In genomic region chr3:105960700-105961099, GRCm38 (mm10) we compare ENCODE assay signal across 9 mouse cellular contexts. TPM values are rescaled to one million over a fixed set of nuclear protein-coding genes. Genes with fewer than 3 reads are reported as not detected.
DNase-seq lines count a peak whose midpoint lies in the region; ATAC-seq lines count a peak whose summit lies in the region.
"Had no signal": no experiment of that assay in that cellular context is flagged by ENCODE, and none has a peak within 500 bp of the region (broad histone marks: within the 10 kb centered on the region; RNA-seq: fewer than 3 reads in every experiment).

No protein-coding gene starts in this region.

- H3K4me2 ChIP-seq in intestine, embryonic 16.5 days (ENCODE audit: low read depth, low read length), result no peak overlapping the region; the same call in 1 of the 2 replicates
- peak overlapping the region; percentile 87 for H3K4me2 ChIP-seq in midbrain, embryonic 16.5 days (ENCODE audit: low read length)

- 96% methylated on average over 2 of the region's 2 CpGs for WGBS in intestine, embryonic 16.5 days
- WGBS in midbrain, embryonic 16.5 days, result 95% methylated on average over 2 of the region's 2 CpGs

- no peak overlapping the region for H3K9ac ChIP-seq in intestine, embryonic 16.5 days (ENCODE audit: low read depth, low read length)
- H3K9ac ChIP-seq in midbrain, embryonic 16.5 days (ENCODE audit: low read depth, low read length), result no peak overlapping the region

- H3K27me3 ChIP-seq in intestine, embryonic 16.5 days (replicated peaks; ENCODE audit: control insufficient read depth, insufficient read depth, low read length), result no peaks in the 10 kb centered on the region
- no peaks in the 10 kb centered on the region for H3K27me3 ChIP-seq in midbrain, embryonic 16.5 days (ENCODE audit: control insufficient read depth, insufficient read depth, low read depth, low read length)

- H3K9me3 ChIP-seq in intestine, embryonic 16.5 days (ENCODE audit: control insufficient read depth, low read length), result no peaks in the 10 kb centered on the region
- no peaks in the 10 kb centered on the region for H3K9me3 ChIP-seq in midbrain, embryonic 16.5 days (replicated peaks; ENCODE audit: control insufficient read depth, low read length, poor library complexity, severe bottlenecking)

- peak; percentile 20 for DNase-seq in cerebellum, adult 9-11 months
- DNase-seq in cerebellum, adult 8-10 months, result no peak
- peak; percentile 4 for DNase-seq in 3134 (ENCODE audit: extremely low read depth, insufficient read length, low spot score)
- DNase-seq in embryo, embryonic 11 days, result peak; percentile 25
- no peak for DNase-seq in right cerebral cortex, postnatal 14 days

- H3K27ac ChIP-seq in intestine, embryonic 16.5 days (ENCODE audit: low read length), result no peak overlapping the region
- no peak overlapping the region for H3K27ac ChIP-seq in midbrain, embryonic 16.5 days (ENCODE audit: low read length)
- H3K27ac ChIP-seq: macrophage had no signal

- peaks cover 19% of the 10 kb centered on the region for H3K36me3 ChIP-seq in intestine, embryonic 16.5 days (ENCODE audit: control insufficient read depth, insufficient read depth, low read length)
- peaks cover 18% of the 10 kb centered on the region for H3K36me3 ChIP-seq in midbrain, embryonic 16.5 days (ENCODE audit: control insufficient read depth, insufficient read depth, low read length)

- H3K4me3 ChIP-seq in intestine, embryonic 16.5 days (ENCODE audit: low read length), result peak overlapping the region; percentile 92; the same call in 1 of the 2 replicates
- H3K4me3 ChIP-seq in midbrain, embryonic 16.5 days (ENCODE audit: low read depth, low read length), result no peak overlapping the region

- no peak for ATAC-seq in intestine, embryonic 16.5 days
- ATAC-seq in midbrain, embryonic 16.5 days, result no peak
- no peak for ATAC-seq in cerebellum, adult (ENCODE audit: insufficient number of reproducible peaks, low FRiP score, low TSS enrichment)

- peaks cover 14% of the 10 kb centered on the region for H3K4me1 ChIP-seq in intestine, embryonic 16.5 days (ENCODE audit: control insufficient read depth, insufficient read depth, low read length)
- peaks cover 31% of the 10 kb centered on the region for H3K4me1 ChIP-seq in midbrain, embryonic 16.5 days (ENCODE audit: control insufficient read depth, insufficient read depth, low read length)

RNA-seq across cellular contexts. Expression of gene Atp5f1, which starts 0.8 kb away (rescaled TPM):
- 672 and 703 TPM in 2 replicates for polyA plus RNA-seq in intestine, embryonic 16.5 days (2015; fragmentation: Nextera tagmentation; extraction: Ambion mirVana)
- 543 and 547 TPM in 2 replicates for polyA plus RNA-seq in midbrain, embryonic 16.5 days (2015; fragmentation: Nextera tagmentation; extraction: Ambion mirVana)

RNA-seq across cellular contexts. Expression of gene Wdr77, which starts 1.5 kb away (rescaled TPM):
- 106 and 118 TPM in 2 replicates for polyA plus RNA-seq in intestine, embryonic 16.5 days (2015; fragmentation: Nextera tagmentation; extraction: Ambion mirVana)
- polyA plus RNA-seq in midbrain, embryonic 16.5 days (2015; fragmentation: Nextera tagmentation; extraction: Ambion mirVana), result 89.7 and 90.9 TPM in 2 replicates

RNA-seq across cellular contexts. Expression of gene Ovgp1, which starts 12.8 kb away (rescaled TPM):
- polyA plus RNA-seq in intestine, embryonic 16.5 days (2015; fragmentation: Nextera tagmentation; extraction: Ambion mirVana), result 0.62 and 0.80 TPM in 2 replicates
- 3.8 and 5.8 TPM in 2 replicates for polyA plus RNA-seq in midbrain, embryonic 16.5 days (2015; fragmentation: Nextera tagmentation; extraction: Ambion mirVana)

RNA-seq across cellular contexts. Expression of gene I830077J02Rik, which starts 28.2 kb away (rescaled TPM):
- polyA plus RNA-seq in intestine, embryonic 16.5 days (2015; fragmentation: Nextera tagmentation; extraction: Ambion mirVana), result 1.1 and 1.7 TPM in 2 replicates
- polyA plus RNA-seq in midbrain, embryonic 16.5 days (2015; fragmentation: Nextera tagmentation; extraction: Ambion mirVana), result 0.12 and 0.30 TPM in 2 replicates

RNA-seq across cellular contexts. Expression of gene Pifo, which starts 53.7 kb away (rescaled TPM):
- not detected in 2 replicates for polyA plus RNA-seq in intestine, embryonic 16.5 days (2015; fragmentation: Nextera tagmentation; extraction: Ambion mirVana)
- polyA plus RNA-seq in midbrain, embryonic 16.5 days (2015; fragmentation: Nextera tagmentation; extraction: Ambion mirVana), result 6.4 and 7.3 TPM in 2 replicates
- polyA plus RNA-seq: macrophage had no signal

Comparison
In these comparisons a context has a peak if more than half of its experiments do, and no peak if none do; other contexts are left out.
1. DNase-seq: peak in cerebellum, adult 9-11 months (single experiment), 3134 (single experiment) and embryo, embryonic 11 days (single experiment); none in cerebellum, adult 8-10 months (single experiment) and right cerebral cortex, postnatal 14 days (single experiment).